Mouse (Mus musculus): Measurements from ENCODE around the gene Acap2.

Acap2 gene

DNA sequence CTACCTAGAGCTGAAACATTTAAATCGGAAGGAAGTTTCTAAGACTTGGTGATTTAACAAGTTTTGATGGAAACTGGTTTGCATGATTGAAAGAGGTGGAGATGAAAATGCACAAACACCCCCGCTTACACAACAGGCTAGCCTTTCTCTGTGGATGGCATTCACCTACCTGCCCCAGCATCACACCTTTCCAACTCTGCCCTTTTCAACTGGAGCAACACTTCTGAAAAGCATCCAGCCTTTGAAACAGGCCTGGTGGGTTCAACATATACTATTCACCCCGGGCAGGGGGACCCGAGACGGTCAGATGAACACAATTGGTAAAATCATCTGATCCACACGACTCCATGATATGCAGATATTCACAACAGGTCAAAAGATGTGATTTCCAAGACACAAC, 119.2 kb downstream of the Acap2 start:
- H3K36me3 ChIP-seq (ENCODE audit: insufficient read depth, low read length), result peaks cover 20% of the 10 kb centered on the region
- H3K9me3 ChIP-seq (ENCODE audit: low read length), result no peaks in the 10 kb centered on the region
- TF ChIP-seq POU5F1 (IDR thresholded peaks at IDR 0.05; ENCODE audit: borderline replicate concordance, low read length) (no peak), CTCF (conservative IDR thresholded peaks at IDR 0.05; ENCODE audit: low read length) (no peak), NANOG (IDR thresholded peaks at IDR 0.05; ENCODE audit: borderline replicate concordance, low read length) (no peak)

DNA sequence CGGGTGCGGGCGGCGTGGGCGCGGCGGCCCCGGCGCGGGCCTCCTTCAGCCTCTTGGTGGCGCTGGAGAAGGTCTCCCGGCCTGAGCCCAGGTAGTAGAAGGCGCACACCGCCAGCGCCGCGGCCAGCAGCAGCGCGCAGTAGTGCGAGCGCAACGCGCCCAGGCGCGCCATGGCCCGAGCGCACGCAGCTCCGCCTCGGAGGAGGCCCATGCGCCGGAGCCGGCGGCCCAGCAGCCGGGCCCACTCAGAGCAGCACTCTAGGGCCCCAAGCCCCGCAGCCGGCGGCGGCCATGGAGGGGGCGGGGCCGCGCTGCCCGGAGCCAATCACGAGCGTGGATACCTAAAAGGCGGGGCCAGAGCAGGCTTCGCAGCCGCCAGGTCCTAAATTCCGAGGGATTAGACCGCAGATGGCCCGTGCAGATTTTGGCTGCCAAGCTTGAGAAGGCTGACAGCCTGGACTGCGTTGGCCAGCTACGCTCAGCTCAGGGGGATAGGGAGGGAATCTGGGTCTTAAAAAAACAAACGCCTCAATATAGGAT, 119.8 kb downstream of the Acap2 start, which contains the start of gene Xxylt1:
TSS of gene Xxylt1 (minus strand) at position 308 of the 540 bp plus-strand sequence.
- Histone ChIP-seq H3K4me3 (replicated peaks; ENCODE audit: low read length) (peak within 1 kb of the TSS; percentile 91), H3K9me3 (ENCODE audit: low read length) (no peaks in the 10 kb centered on the region), H3K36me3 (ENCODE audit: insufficient read depth, low read length) (peaks cover 26% of the 10 kb centered on the region), H3K27me3 (ENCODE audit: insufficient read depth, low read length) (peaks cover 11% of the 10 kb centered on the region), H3K4me1 (replicated peaks; ENCODE audit: low read depth, low read length) (peaks cover 24% of the 10 kb centered on the region)
- TF ChIP-seq NANOG (IDR thresholded peaks at IDR 0.05; ENCODE audit: borderline replicate concordance, low read length), result no peak
- no peak for TF ChIP-seq CTCF (conservative IDR thresholded peaks at IDR 0.05; ENCODE audit: low read length)
- TF ChIP-seq POU5F1 (IDR thresholded peaks at IDR 0.05; ENCODE audit: borderline replicate concordance, low read length), result no peak

More for the DNA sequence above, 119.2 kb downstream of the Acap2 start:
- H3K4me1 ChIP-seq (replicated peaks; ENCODE audit: low read depth, low read length), result peaks cover 24% of the 10 kb centered on the region
- peak overlapping the region; percentile 91 for H3K4me3 ChIP-seq (replicated peaks; ENCODE audit: low read length)
- peaks cover 11% of the 10 kb centered on the region for H3K27me3 ChIP-seq (ENCODE audit: insufficient read depth, low read length)

DNA sequence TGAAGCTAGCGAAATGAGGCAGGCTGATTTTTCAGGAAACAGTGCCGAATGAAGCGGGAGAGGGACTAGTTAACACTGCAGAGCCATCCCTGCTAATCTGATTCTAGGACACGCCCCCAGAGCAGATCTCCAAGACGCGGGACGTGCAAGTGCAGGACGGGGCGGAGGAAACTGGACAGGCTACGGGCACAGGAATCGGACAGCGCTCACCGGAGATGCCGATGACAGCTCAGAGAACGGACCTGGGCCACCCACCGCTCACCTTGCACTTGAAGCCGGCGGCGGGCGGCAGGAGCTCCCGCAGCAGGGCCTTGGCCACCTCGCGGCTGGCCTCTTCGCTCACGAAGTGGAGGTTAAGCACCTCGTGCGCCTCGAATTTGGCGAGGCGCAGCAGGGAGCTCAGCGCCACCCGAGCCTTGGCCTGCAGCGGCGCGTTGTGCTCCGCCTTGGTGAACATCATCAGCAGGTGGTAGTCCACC, 120.4 kb downstream of the Acap2 start:
- TF ChIP-seq CTCF (conservative IDR thresholded peaks at IDR 0.05; ENCODE audit: low read length) (no peak), POU5F1 (IDR thresholded peaks at IDR 0.05; ENCODE audit: borderline replicate concordance, low read length) (no peak), NANOG (IDR thresholded peaks at IDR 0.05; ENCODE audit: borderline replicate concordance, low read length) (no peak)
- H3K4me3 ChIP-seq (replicated peaks; ENCODE audit: low read length), result peak overlapping the region; percentile 91

DNA sequence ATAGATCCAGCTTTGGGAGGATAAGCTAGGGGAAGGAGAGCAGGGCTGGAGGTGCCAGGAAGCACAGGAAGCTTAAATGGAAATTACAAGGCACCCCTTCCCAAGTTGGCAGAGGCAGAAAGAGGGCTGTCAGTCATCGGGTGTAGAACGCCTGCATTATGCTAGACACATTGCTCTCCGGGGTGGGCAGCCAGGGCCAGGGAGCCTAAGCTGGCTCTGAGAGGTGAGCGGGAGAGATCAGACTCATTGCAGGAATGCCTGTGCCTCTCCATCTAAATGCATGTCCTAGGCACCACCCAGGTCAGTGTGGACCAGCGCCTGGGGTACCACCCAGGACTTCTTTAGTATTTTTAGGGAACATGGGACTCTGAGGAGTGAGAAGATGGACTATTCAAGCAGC, 123.6 kb downstream of the Acap2 start:
- peaks cover 33% of the 10 kb centered on the region for H3K36me3 ChIP-seq (ENCODE audit: insufficient read depth, low read length)
- peaks cover 11% of the 10 kb centered on the region for H3K27me3 ChIP-seq (ENCODE audit: insufficient read depth, low read length)
- peaks cover 28% of the 10 kb centered on the region for H3K4me1 ChIP-seq (replicated peaks; ENCODE audit: low read depth, low read length)
- no peaks in the 10 kb centered on the region for H3K9me3 ChIP-seq (ENCODE audit: low read length)
- no peak overlapping the region for H3K4me3 ChIP-seq (replicated peaks; ENCODE audit: low read length)
- TF ChIP-seq POU5F1 (IDR thresholded peaks at IDR 0.05; ENCODE audit: borderline replicate concordance, low read length) (no peak), CTCF (conservative IDR thresholded peaks at IDR 0.05; ENCODE audit: low read length) (no peak), NANOG (IDR thresholded peaks at IDR 0.05; ENCODE audit: borderline replicate concordance, low read length) (no peak)

More for the DNA sequence above, 120.4 kb downstream of the Acap2 start:
- H3K36me3 ChIP-seq (ENCODE audit: insufficient read depth, low read length), result peaks cover 31% of the 10 kb centered on the region
- no peaks in the 10 kb centered on the region for H3K9me3 ChIP-seq (ENCODE audit: low read length)
- H3K27me3 ChIP-seq (ENCODE audit: insufficient read depth, low read length), result peaks cover 11% of the 10 kb centered on the region
- H3K4me1 ChIP-seq (replicated peaks; ENCODE audit: low read depth, low read length), result peaks cover 28% of the 10 kb centered on the region

DNA sequence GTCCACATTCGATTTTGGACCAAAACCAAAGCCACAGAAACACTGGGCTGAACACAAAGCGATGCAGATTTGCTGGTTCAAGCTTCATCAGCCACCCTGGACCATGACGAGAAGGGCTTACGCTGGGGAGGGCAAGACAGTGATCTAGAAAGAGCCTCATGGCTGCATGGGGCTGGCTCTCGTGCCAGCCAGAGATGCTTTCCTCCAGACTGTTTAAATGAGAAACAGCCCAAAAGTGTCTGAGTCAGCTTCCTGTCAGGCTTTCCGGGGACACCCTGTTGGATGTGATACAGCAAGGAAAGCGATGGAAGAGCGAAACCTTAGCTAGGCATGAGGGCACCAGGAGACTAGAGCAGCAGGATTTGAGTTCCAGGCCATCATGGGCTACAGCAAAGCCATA, 124.6 kb downstream of the Acap2 start:
- Histone ChIP-seq H3K4me3 (replicated peaks; ENCODE audit: low read length) (no peak overlapping the region), H3K4me1 (replicated peaks; ENCODE audit: low read depth, low read length) (peaks cover 24% of the 10 kb centered on the region), H3K36me3 (ENCODE audit: insufficient read depth, low read length) (peaks cover 33% of the 10 kb centered on the region), H3K27me3 (ENCODE audit: insufficient read depth, low read length) (peaks cover 11% of the 10 kb centered on the region), H3K9me3 (ENCODE audit: low read length) (no peaks in the 10 kb centered on the region)
- no peak for TF ChIP-seq POU5F1 (IDR thresholded peaks at IDR 0.05; ENCODE audit: borderline replicate concordance, low read length)
- no peak for TF ChIP-seq CTCF (conservative IDR thresholded peaks at IDR 0.05; ENCODE audit: low read length)
- no peak for TF ChIP-seq NANOG (IDR thresholded peaks at IDR 0.05; ENCODE audit: borderline replicate concordance, low read length)

DNA sequence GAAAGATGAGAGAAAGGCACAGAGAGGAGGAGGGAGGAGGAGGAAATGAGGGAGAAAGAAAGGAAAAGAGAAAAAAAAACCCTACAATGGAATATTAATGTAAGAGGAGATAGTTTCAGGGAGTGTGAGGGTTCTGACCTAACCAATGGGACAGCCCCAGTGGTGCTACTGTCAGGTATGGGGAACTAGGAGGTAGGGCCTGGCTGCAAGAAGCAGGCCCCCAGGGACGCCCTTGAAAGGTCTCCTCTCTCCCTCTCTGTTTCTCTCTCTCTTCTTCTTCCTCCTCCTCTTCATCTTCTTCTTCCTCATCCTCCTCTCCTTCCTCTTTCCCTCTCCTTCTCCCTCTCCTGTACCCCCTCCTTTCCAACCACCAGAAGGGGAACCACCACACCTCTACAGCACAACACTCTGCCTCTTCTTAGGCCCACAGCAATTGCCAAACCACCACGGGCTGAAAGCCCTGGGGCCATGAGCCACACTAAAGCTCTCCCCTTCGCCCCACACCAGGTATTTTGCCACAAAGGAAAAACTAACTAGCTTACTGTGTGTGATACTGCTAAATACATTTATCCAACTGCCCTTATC, 126.6 kb downstream of the Acap2 start:
- no peaks in the 10 kb centered on the region for H3K9me3 ChIP-seq (ENCODE audit: low read length)
- H3K4me1 ChIP-seq (replicated peaks; ENCODE audit: low read depth, low read length), result peaks cover 32% of the 10 kb centered on the region
- TF ChIP-seq POU5F1 (IDR thresholded peaks at IDR 0.05; ENCODE audit: borderline replicate concordance, low read length) (no peak), CTCF (conservative IDR thresholded peaks at IDR 0.05; ENCODE audit: low read length) (no peak), NANOG (IDR thresholded peaks at IDR 0.05; ENCODE audit: borderline replicate concordance, low read length) (no peak)
- H3K4me3 ChIP-seq (replicated peaks; ENCODE audit: low read length), result no peak overlapping the region
- H3K27me3 ChIP-seq (ENCODE audit: insufficient read depth, low read length), result no peaks in the 10 kb centered on the region
- peaks cover 33% of the 10 kb centered on the region for H3K36me3 ChIP-seq (ENCODE audit: insufficient read depth, low read length)

DNA sequence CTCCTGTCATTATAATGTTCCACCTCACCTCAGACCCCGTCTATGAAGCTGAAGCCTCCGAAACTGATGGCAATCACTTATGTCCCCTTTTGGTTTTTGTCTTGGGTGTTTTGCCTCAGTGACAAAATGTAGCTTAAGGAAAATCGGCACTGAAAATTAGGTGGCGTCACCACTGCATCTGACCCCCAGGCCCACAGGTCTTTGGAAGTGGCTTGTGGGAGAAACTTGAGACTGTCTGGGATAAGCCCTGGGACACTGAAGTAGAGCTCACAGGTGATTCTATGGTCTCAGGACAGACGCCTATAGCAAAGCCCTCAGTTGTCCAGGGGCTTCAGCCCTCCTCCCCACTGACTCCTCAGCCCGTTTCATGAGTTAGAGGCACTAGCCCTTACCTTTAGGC, 129.3 kb downstream of the Acap2 start:
- Histone ChIP-seq H3K27me3 (ENCODE audit: insufficient read depth, low read length) (no peaks in the 10 kb centered on the region), H3K36me3 (ENCODE audit: insufficient read depth, low read length) (peaks cover 13% of the 10 kb centered on the region)

DNA sequence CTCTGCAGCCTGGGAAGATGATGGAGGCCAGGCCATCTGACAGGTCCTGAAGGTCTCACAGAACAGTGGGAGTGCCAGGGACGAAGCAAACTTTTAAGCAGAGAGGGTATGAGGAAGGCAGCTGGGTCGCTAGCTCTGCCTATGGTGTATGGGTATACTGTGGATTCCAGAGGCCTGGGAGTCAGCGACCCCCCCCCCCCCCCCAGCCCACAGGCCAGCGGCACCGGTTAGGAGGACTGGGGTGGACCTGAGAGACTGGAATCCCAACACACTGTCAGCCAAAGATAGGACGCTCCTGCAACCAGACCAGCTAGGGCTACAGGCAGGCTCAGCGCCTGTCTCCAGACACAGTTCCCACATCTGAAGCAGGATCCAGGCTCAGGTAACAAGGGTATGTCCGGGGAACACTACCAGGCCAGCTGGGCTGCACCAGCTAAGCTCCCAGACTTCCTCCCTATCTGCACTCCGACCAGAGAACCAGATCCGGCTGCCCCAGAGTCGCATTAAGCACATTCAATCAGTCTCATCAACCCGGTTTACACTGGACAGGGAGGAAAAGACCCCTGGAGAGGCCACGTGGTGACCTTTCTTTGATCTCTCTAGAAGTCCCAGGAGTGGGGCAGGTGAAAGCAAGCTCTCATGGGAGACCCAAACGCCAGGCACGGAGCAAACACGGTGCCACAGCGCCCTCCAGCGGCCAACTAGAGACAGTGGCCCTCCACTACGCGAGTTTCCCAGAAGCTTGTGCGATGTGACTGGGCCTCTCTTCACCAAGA, 130.5 kb downstream of the Acap2 start:
- Histone ChIP-seq H3K4me3 (replicated peaks; ENCODE audit: low read length) (peak overlapping the region; percentile 41; the same call in 1 of the 2 replicates), H3K9me3 (ENCODE audit: low read length) (no peaks in the 10 kb centered on the region), H3K36me3 (ENCODE audit: insufficient read depth, low read length) (0 out of 2 replicates have a peak, but pooled peaks cover 3% of the 10 kb centered on the region), H3K4me1 (replicated peaks; ENCODE audit: low read depth, low read length) (peaks cover 57% of the 10 kb centered on the region), H3K27me3 (ENCODE audit: insufficient read depth, low read length) (no peaks in the 10 kb centered on the region)
- TF ChIP-seq POU5F1 (IDR thresholded peaks at IDR 0.05; ENCODE audit: borderline replicate concordance, low read length) (no peak), CTCF (conservative IDR thresholded peaks at IDR 0.05; ENCODE audit: low read length) (peak; percentile 81), NANOG (IDR thresholded peaks at IDR 0.05; ENCODE audit: borderline replicate concordance, low read length) (peak; percentile 42; the same call in 1 of the 2 replicates)

More for the DNA sequence above, 129.3 kb downstream of the Acap2 start:
- peaks cover 50% of the 10 kb centered on the region for H3K4me1 ChIP-seq (replicated peaks; ENCODE audit: low read depth, low read length)
- H3K4me3 ChIP-seq (replicated peaks; ENCODE audit: low read length), result no peak overlapping the region
- no peak for TF ChIP-seq CTCF (conservative IDR thresholded peaks at IDR 0.05; ENCODE audit: low read length)
- no peak for TF ChIP-seq POU5F1 (IDR thresholded peaks at IDR 0.05; ENCODE audit: borderline replicate concordance, low read length)
- no peak for TF ChIP-seq NANOG (IDR thresholded peaks at IDR 0.05; ENCODE audit: borderline replicate concordance, low read length)
- no peaks in the 10 kb centered on the region for H3K9me3 ChIP-seq (ENCODE audit: low read length)

Data from E14TG2a.4 (cell line).